Mouse (Mus musculus) CD8-positive naive resting alpha-beta T cell, adult 2 months (primary cell): ENCODE data around the gene Chn2.

Experiments
- DNase-seq, 2 experiments: peaks; one replicate each; pipeline ENCODE4 v3.0.0; 2022; ENCODE audit warnings: low read depth in 2 of 2, low spot score in 2 of 2

Gene Chn2

DNA sequence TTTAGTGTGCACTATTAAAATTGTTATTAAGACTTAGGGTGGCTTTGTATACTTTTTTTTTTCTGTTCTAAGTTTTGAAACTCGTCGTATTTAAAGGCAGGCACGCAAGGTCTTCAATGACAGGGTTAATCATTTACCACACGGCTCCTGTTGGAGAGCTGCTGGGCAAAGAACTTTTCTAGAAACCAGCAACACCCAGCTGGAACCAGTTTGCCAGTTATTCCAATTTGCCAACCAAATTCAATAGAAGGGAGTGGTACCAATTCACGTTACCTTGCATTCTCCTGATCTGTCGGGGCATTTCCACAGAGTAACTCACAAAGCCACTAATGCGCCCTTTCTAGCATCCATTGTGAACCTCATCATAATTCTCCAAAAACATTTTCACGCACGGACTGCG is 290.8 kb downstream of the Chn2 start:
- DNase-seq: no peak

GRCm38 (mm10) chr6:54331765-54332164 is 292.4 kb downstream of the Chn2 start:
- no peak for DNase-seq

- DNase-seq: no peak
Measured at GRCm38 (mm10) chr6:54332203-54332602, 292.8 kb downstream of the Chn2 start.

DNA sequence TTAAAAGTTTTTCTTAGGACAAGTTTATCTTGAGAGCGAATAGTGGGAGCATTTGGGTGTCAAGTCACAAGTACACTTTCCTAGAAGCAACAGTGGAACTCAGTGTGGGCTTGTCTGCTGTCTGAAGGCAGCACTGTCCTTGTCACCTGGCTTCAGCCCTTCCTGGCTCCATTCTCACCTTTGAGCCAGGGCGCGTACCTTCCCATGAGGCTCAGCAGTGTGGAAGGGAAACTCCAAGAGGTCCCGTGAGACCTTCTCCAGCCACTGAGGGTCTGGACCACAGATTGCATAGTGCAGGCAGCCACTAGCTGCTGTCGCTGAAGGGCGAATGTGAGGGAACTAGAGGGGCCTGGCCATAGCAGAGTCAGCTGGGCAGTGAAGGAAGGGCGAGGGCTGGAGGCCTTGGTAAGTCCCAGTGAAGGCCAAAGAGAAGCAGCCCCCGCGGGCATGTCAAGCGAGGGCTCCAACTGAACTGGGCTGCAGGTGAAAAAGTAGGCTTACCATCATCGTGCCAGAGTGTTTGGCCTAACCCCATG is 293.8 kb downstream of the Chn2 start:
- DNase-seq: no peak

DNA sequence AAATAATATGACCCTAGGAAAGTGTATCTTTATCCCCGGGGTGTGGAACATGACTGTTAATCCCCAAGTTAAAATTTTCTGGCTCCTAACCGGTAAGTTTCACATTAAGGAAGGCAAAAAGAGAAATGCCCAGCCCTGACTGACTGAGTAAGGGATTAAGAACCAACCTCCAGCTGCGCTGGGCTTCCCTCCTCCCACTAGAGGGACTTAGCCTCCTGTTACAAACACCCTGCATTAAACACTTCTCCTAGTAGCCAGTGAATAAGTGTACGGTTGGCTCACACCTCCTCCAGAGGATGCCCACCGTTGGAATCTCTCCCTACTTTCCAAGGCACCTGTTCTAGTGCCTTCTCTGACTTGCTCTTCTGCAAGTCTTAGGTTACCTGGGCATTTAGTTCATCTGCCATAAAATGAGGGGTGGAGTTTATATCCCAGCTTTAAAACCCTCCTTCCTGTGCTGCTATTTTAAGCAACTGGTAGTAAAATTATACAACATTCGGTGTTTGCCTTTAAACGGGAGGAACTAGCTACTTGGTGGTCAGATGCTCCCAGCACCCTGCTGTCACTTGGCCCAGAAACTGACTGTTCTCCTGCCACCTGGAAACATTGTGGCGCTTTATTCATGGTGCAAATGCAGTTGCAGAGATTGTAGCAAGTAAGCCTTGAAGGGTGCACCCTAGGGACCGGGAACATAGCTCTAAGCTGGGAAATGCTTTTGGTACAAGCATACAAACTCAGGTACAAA is 294.5 kb downstream of the Chn2 start:
- DNase-seq: no peak

- DNase-seq: no peak
Measured at GRCm38 (mm10) chr6:54337321-54337720, 298.0 kb downstream of the Chn2 start.

DNA sequence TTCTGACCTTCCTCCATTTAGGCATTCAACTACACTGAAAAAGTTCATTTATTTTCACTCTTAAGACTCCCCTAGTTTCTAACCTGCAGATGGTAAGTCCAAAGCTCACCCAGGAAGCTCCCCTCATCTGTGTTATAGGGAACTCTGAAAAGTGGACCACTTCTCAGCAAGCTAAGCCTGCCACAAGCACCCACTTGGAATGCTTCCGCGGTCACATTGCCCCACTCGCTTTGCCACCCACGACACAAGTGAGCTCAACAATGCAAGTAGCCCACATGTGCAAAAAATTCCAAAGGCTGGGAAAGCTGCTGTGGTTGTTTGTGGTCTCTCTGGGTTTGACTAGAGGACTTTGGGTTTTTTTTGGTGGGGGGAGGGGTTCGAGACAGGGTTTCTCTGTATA is 301.8 kb downstream of the Chn2 start:
- no peak for DNase-seq

DNA sequence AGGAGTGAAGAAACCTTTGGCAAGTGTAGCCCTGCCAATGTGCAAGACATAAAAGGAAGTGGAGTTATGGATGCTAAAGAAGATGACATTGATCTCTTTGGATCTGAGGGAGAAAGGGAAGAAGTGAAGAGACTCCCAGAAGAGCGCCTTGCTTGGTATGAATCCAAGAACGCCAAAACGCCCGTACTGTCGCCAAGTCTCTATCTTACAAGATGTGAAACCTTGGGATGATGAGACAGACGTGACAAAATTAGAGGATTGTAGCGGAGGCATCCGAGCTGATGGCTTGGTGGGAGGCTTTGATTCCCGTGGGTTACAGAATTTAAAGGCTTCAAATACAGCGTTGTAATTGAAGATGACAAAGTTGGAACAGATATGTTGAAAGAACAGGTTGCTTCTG is 302.9 kb downstream of the Chn2 start:
- no peak for DNase-seq
